Comparison of ENCODE assay signal across 9 mouse cellular contexts in genomic region chr5:136888539-136889355, GRCm38 (mm10). TPM values are rescaled to one million over a fixed set of nuclear protein-coding genes. Genes with fewer than 3 reads are reported as not detected.
DNase-seq lines count a peak whose midpoint lies in the region; ATAC-seq and TF ChIP-seq lines count a peak whose summit lies in the region.
"Had no signal": no experiment of that assay in that cellular context is flagged by ENCODE, and none has a peak within 500 bp of the region (broad histone marks: within the 10 kb centered on the region; RNA-seq: fewer than 3 reads in every experiment).

No protein-coding gene starts in this region.

- no peaks in the 10 kb centered on the region for H3K9me3 ChIP-seq in lung, postnatal 0 days (ENCODE audit: low read length)
- H3K9me3 ChIP-seq in stomach, embryonic 15.5 days, result no peaks in the 10 kb centered on the region

- no peak for TF ChIP-seq EP300 in lung, postnatal 0 days (IDR thresholded peaks at IDR 0.05)

- ATAC-seq in lung, postnatal 0 days, result no peak
- ATAC-seq in stomach, embryonic 15.5 days (ENCODE audit: insufficient read depth, low FRiP score, low read depth), result no peak

- H3K36me3 ChIP-seq in lung, postnatal 0 days (ENCODE audit: insufficient read depth, low read length), result no peaks in the 10 kb centered on the region
- no peaks in the 10 kb centered on the region for H3K36me3 ChIP-seq in stomach, embryonic 15.5 days

- H3K4me3 ChIP-seq in lung, postnatal 0 days (ENCODE audit: low read depth, low read length), result no peak overlapping the region
- H3K4me3 ChIP-seq in stomach, embryonic 15.5 days (replicated peaks), result no peak overlapping the region

- no peak for DNase-seq in lung, postnatal 0 days (ENCODE audit: low spot score)
- no peak for DNase-seq in lung, postnatal 4 days
- peak; percentile 47 to 55 for DNase-seq in heart, adult 18-20 months
- DNase-seq in heart, postnatal 4 days, result peak; percentile 40
- DNase-seq in layer of hippocampus, adult 9-10 months (ENCODE audit: low spot score), result no peak
- no peak for DNase-seq in gastrocnemius, postnatal 4 days (ENCODE audit: low spot score in 2 of 2)
- DNase-seq: right cerebral cortex, postnatal 25 days had no signal

- H3K27me3 ChIP-seq in lung, postnatal 0 days (replicated peaks; ENCODE audit: insufficient read depth, low read length), result peaks cover 6% of the 10 kb centered on the region; the same call in 1 of the 2 replicates
- H3K27me3 ChIP-seq in stomach, embryonic 15.5 days (replicated peaks), result peaks cover 4% of the 10 kb centered on the region; the same call in 1 of the 2 replicates

- no peak overlapping the region for H3K27ac ChIP-seq in lung, postnatal 0 days (ENCODE audit: low read length)
- peak overlapping the region; percentile 51; the same call in 1 of the 2 replicates for H3K27ac ChIP-seq in stomach, embryonic 15.5 days

- no peak for TF ChIP-seq CTCF in lung, postnatal 0 days (IDR thresholded peaks at IDR 0.05)

- 0 out of 2 replicates have a peak overlapping the region, but pooled peaks have one; percentile 2 for H3K4me2 ChIP-seq in lung, postnatal 0 days (replicated peaks; ENCODE audit: low read depth, low read length)
- H3K4me2 ChIP-seq in stomach, embryonic 15.5 days, result peak overlapping the region; percentile 22; the same call in 1 of the 2 replicates

- H3K9ac ChIP-seq in lung, postnatal 0 days (replicated peaks; ENCODE audit: low read depth), result no peak overlapping the region
- H3K9ac ChIP-seq in stomach, embryonic 15.5 days, result no peak overlapping the region

- 50% methylated on average over 19 of the region's 19 CpGs for WGBS in lung, postnatal 0 days
- 47% methylated on average over 19 of the region's 19 CpGs for WGBS in stomach, embryonic 15.5 days

- no peaks in the 10 kb centered on the region for H3K4me1 ChIP-seq in lung, postnatal 0 days (ENCODE audit: insufficient read depth, low read depth, low read length)
- no peaks in the 10 kb centered on the region for H3K4me1 ChIP-seq in stomach, embryonic 15.5 days

RNA-seq across cellular contexts. Expression of gene Col26a1, which starts 5.7 kb away (rescaled TPM):
- polyA plus RNA-seq in lung, postnatal 0 days (2015; fragmentation: Nextera tagmentation; extraction: Ambion mirVana), result 1.6 and 2.2 TPM in 2 replicates
- not detected for total RNA-seq in heart, adult 18-20 months (2021)
- total RNA-seq in heart, postnatal 4 days (2021), result 10 to 100 TPM; 10.7 to 11.4 TPM
- polyA plus RNA-seq in stomach, embryonic 15.5 days (2015; fragmentation: Nextera tagmentation; extraction: Ambion mirVana), result 20.6 and 25.3 TPM in 2 replicates
- 10 to 100 TPM; 51.4 to 54.9 TPM for total RNA-seq in gastrocnemius, postnatal 4 days (2021)
- total RNA-seq: hematopoietic stem cell, adult 5-6 weeks had no signal

RNA-seq across cellular contexts. Expression of gene Ift22, which starts 19.2 kb away (rescaled TPM):
- polyA plus RNA-seq in lung, postnatal 0 days (2015; fragmentation: Nextera tagmentation; extraction: Ambion mirVana), result 41.9 and 53.5 TPM in 2 replicates
- 10 to 100 TPM in 1 of 2 experiments, 1 to 10 TPM in 1; 8.9 to 10.0 TPM for total RNA-seq in heart, adult 18-20 months (2021)
- total RNA-seq in heart, postnatal 4 days (2021), result 10 to 100 TPM; 14.2 to 14.3 TPM
- 59.5 and 62.3 TPM in 2 replicates for polyA plus RNA-seq in stomach, embryonic 15.5 days (2015; fragmentation: Nextera tagmentation; extraction: Ambion mirVana)
- total RNA-seq in gastrocnemius, postnatal 4 days (2021), result 10 to 100 TPM; 11.7 to 13.8 TPM

Comparison
In these comparisons a context has a peak if more than half of its experiments do, and no peak if none do; other contexts are left out.
1. RNA of gene Col26a1, which starts 5.7 kb away (total RNA-seq): 51.4 to 54.9 TPM in gastrocnemius, postnatal 4 days and 10.7 to 11.4 TPM in heart, postnatal 4 days; not detected in heart, adult 18-20 months; every median in the first group is over 4 times any median in the second.
2. DNase-seq: peak in heart, adult 18-20 months (2 of 2) and heart, postnatal 4 days (single experiment); none in lung, postnatal 0 days (single experiment), lung, postnatal 4 days (0 of 2), layer of hippocampus, adult 9-10 months (single experiment) and gastrocnemius, postnatal 4 days (0 of 2).